Mouse (Mus musculus): Measurements from ENCODE around the gene Magi1.

DNA sequence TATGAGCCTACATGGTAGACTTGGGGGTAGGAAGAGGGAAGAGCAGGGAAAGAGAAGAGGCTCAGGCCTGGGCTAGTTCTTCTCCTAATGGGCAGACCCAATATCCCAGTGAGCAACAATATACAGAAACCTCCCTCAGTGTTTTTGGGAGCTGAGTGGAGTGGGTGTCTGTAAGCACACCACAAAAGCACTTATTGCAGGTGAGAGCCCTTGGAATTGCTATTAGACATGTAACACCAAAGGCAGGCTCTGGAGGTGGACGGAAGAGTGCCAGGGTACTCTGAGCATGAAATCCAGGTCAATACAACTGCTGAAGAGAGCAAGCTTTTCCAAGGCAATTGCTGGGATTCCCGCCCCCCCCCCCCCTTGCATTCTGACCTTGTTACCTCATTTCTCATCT is 388.0 kb downstream of the Magi1 start:
- TF ChIP-seq POLR2A (IDR thresholded peaks at IDR 0.05; ENCODE audit: borderline replicate concordance, low read depth, low read length) (no peak), CTCF (IDR thresholded peaks at IDR 0.05; ENCODE audit: low read depth, low read length) (no peak)

Data from bone marrow macrophage, adult 2 months (primary cell).